Comparison of ENCODE assay signal across 21 mouse cellular contexts in the genomic region with DNA sequence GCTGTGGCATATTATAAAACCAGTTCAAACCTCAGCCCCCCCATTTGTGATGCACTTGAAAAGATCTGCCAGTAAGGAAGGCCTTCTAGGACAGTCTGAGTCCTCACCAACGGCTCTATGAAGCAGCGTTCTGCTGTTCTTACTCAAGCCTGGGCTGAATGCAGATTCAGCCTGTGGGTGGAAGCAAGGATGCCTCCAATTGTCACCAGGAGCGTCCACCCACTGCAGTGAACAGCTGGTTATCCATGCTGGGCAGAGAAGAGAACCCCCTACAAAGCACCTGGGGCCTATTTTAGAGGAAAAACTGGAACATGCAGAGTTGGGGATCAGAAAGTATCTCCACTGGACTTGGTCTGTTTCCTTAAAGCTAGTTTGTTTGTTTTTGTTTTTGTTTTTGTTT. TPM values are rescaled to one million over a fixed set of nuclear protein-coding genes. Genes with fewer than 3 reads are reported as not detected.
"Had no signal": no experiment of that assay in that cellular context is flagged by ENCODE, and none has a peak within 500 bp of the region (broad histone marks: within the 10 kb centered on the region; RNA-seq: fewer than 3 reads in every experiment).

No protein-coding gene starts in this region.

- ATAC-seq: inflammation-experienced regulatory T-cells, adult 6 months; intestine, postnatal 0 days; liver, postnatal 0 days; midbrain, embryonic 15.5 days had no signal

- H3K4me3 ChIP-seq: limb, embryonic 12.5 days; liver, embryonic 13.5 days; lung, embryonic 15.5 days; megakaryocyte, embryonic 14.5 days; midbrain, embryonic 15.5 days; neural tube, embryonic 12.5 days had no signal

- DNase-seq: kidney, adult 8-10 months; kidney, postnatal 25 days; liver; liver, embryonic 13.5 days; liver, postnatal 0 days; lung, postnatal 14 days; retina, postnatal 1 day; thymus, adult 18-20 months; thymus, postnatal 14 days had no signal

- H3K27ac ChIP-seq: limb, embryonic 12.5 days; liver, embryonic 13.5 days; lung, embryonic 15.5 days; macrophage; midbrain, embryonic 15.5 days; neural tube, embryonic 12.5 days; stomach, postnatal 0 days had no signal

RNA-seq across cellular contexts. Expression of a gene that starts 7.3 kb away (rescaled TPM):
- total RNA-seq: monocyte, adult 5-6 weeks had no signal

RNA-seq across cellular contexts. Expression of a gene that starts 21.4 kb away (rescaled TPM):
- total RNA-seq: left cerebral cortex, postnatal 14 days; monocyte, adult 5-6 weeks; neutrophil, adult 5-6 weeks had no signal
